Mouse (Mus musculus) hindbrain, embryonic 15.5 days (tissue): ENCODE results near the gene Haus7. TPM values are rescaled to one million over a fixed set of nuclear protein-coding genes. Genes with fewer than 3 reads are reported as not detected.
"Not testable (repeated sequence)": the region's sequence is repeated elsewhere in the genome, so short reads cannot be mapped to it uniquely, and the experiment has no call there.

Source experiments
- ATAC-seq: fragments of 200-750 bp; cut with Nextera tagmentation; 2 replicates; pipeline ENCODE4 v1.8.0; 2017; ENCODE audit warnings: low read depth, moderate number of reproducible peaks, moderate TSS enrichment; ENCODE audit not compliant: low FRiP score
- H3K27ac ChIP-seq: fragments of 300-500 bp; sonication (generic); replicated peaks from 2 replicates; pipeline ENCODE4 v1.5.1; 2015; ENCODE audit warnings: mild to moderate bottlenecking, inconsistent platforms
- H3K27me3 ChIP-seq: fragments of 300-500 bp; sonication (generic); 2 replicates; pipeline ENCODE4 v1.6.1; 2015; ENCODE audit warnings: control low read depth, inconsistent platforms
- H3K36me3 ChIP-seq: fragments of 300-500 bp; sonication (generic); 2 replicates; pipeline ENCODE4 v1.6.1; 2015; ENCODE audit warnings: control low read depth, inconsistent platforms
- H3K4me1 ChIP-seq: fragments of 300-500 bp; sonication (generic); replicated peaks from 2 replicates; pipeline ENCODE4 v1.6.1; 2015; ENCODE audit warnings: control low read depth, inconsistent platforms
- H3K4me2 ChIP-seq: fragments of 300-500 bp; sonication (generic); 2 replicates; pipeline ENCODE4 v1.6.1; 2015; ENCODE audit warnings: moderate library complexity, mild to moderate bottlenecking, inconsistent platforms
- H3K4me3 ChIP-seq: fragments of 300-500 bp; sonication (generic); 2 replicates; pipeline ENCODE4 v1.5.1; 2015; ENCODE audit warnings: mild to moderate bottlenecking, inconsistent platforms
- H3K9ac ChIP-seq: fragments of 300-500 bp; sonication (generic); 2 replicates; pipeline ENCODE4 v1.6.1; 2015; ENCODE audit warnings: inconsistent platforms
- H3K9me3 ChIP-seq: fragments of 300-500 bp; sonication (generic); 2 replicates; pipeline ENCODE4 v1.6.1; 2016; ENCODE audit warnings: control low read depth, inconsistent platforms
- whole genome bisulfite sequencing: fragments of 180-500 bp; shearing (Covaris S2); methylation state at CpG from one replicate; pipeline ENCODE4 v1.1.7; 2015; 5-methylcytosine and 5-hydroxymethylcytosine counted together
- polyA plus RNA-seq: library from polyadenylated mRNA; unstranded; fragments of >200 nt; fragmentation: Nextera tagmentation; extraction: Ambion mirVana; gene quantifications from 2 replicates; pipeline ENCODE4 v1.2.1, GENCODE M21; 2015

Haus7 gene
- 65.6 and 71.9 TPM in 2 replicates for polyA plus RNA-seq

DNA sequence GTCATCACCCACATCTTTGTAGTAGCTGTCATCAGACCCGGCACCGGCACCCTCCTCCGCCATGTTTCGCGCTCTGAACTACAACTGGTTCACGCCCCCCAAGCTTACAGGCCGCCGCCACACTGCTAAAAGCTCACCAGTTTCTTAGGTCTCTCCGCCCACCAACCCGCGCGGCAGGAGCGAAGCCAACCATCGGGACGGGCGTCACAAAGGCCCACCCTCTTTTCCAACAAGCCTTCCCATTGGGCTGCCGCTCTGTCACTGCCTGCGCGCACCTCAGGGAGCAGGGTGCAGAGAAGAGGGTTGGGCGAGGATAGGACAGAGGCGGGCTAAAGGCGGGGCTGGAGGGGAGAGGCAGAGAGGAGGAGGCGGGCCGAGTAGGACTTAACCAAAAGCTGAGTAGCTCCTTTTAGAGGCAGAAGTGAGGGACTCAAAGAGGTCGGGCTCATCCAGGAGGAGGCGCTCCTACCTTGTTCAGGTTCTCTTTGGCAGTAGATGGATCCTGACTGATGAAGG is at the start of gene Haus7:
Haus7 (minus strand) TSS at position 168 of the 516 bp plus-strand sequence.
- peak within 1 kb of the TSS; percentile 53 for H3K4me2 ChIP-seq
- peak within 1 kb of the TSS; percentile 58 for H3K4me3 ChIP-seq
- H3K36me3 ChIP-seq, result no peaks in the 10 kb centered on the region
- peak; percentile 100 for ATAC-seq
- 0 out of 2 replicates have a peak, but pooled peaks cover 11% of the 10 kb centered on the region for H3K4me1 ChIP-seq
- no peaks in the 10 kb centered on the region for H3K9me3 ChIP-seq
- 21% methylated on average over 26 of the region's 26 CpGs for WGBS
- H3K27ac ChIP-seq, result peak within 1 kb of the TSS; percentile 62; the same call in 1 of the 2 replicates
- H3K27me3 ChIP-seq, result no peaks in the 10 kb centered on the region
- H3K9ac ChIP-seq, result peak within 1 kb of the TSS; percentile 39; the same call in 1 of the 2 replicates

DNA sequence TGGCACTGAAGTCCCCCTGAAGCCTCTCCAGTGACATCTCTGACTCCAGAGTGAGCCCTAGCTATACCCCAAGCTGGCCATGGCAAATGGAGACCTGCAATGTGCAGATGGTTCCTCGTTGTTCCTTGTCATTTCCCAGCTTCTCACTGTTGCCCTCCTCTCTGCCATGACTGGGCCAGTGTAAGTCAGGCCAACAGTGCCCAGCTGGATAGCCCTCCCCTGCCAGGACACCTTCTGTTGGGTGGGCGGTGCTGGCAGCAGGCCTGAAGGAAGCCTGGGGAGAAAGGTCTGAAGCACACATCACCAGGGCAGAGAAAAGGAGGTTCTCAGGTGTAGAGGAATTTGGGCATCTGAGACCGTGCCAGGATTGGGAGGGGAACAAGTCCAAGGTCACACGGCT is 47.7 kb upstream of the Haus7 start:
- H3K27me3 ChIP-seq, result no peaks in the 10 kb centered on the region
- H3K9me3 ChIP-seq, result no peaks in the 10 kb centered on the region
- 83% methylated on average over 4 of the region's 4 CpGs for WGBS
- no peak for ATAC-seq
- no peak overlapping the region for H3K9ac ChIP-seq
- H3K4me1 ChIP-seq, result no peaks in the 10 kb centered on the region
- no peaks in the 10 kb centered on the region for H3K36me3 ChIP-seq
- H3K27ac ChIP-seq, result no peak overlapping the region
- no peak overlapping the region for H3K4me3 ChIP-seq
- H3K4me2 ChIP-seq, result no peak overlapping the region

DNA sequence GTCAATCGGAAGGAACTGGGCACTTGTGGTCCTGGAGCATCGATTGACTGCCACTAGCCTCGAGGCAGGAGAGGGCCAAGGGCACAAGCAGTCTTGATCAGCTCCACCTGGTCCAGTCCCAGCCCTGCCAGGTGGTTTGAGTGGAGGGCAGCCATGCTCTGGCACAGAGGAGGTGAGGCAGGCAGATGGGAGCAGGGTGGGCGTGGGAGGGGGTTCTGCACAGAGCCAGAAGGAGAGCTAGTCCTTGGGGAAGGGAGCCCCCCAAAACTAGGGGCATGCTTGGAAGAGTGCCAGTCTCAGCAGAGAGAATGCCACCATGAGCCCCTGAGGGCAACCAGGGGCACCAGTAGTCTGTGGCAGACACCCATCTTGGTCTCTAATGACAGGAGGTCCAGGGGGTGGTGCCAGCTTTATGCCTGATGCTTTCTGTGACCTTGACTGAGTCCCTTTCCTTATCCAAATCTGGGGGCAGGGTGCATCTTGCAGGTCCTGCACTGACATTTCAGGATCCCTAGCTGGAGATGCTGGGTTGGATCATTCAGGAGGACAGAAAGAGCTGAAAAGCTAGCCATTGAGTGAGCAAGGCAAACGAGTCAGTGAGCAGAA is 46.4 kb upstream of the Haus7 start:
- H3K27me3 ChIP-seq, result no peaks in the 10 kb centered on the region
- no peaks in the 10 kb centered on the region for H3K36me3 ChIP-seq
- no peak overlapping the region for H3K4me2 ChIP-seq
- 71% methylated on average over 5 of the region's 5 CpGs for WGBS
- no peak overlapping the region for H3K9ac ChIP-seq
- H3K4me3 ChIP-seq, result no peak overlapping the region
- no peak for ATAC-seq
- no peaks in the 10 kb centered on the region for H3K4me1 ChIP-seq
- no peaks in the 10 kb centered on the region for H3K9me3 ChIP-seq
- no peak overlapping the region for H3K27ac ChIP-seq

DNA sequence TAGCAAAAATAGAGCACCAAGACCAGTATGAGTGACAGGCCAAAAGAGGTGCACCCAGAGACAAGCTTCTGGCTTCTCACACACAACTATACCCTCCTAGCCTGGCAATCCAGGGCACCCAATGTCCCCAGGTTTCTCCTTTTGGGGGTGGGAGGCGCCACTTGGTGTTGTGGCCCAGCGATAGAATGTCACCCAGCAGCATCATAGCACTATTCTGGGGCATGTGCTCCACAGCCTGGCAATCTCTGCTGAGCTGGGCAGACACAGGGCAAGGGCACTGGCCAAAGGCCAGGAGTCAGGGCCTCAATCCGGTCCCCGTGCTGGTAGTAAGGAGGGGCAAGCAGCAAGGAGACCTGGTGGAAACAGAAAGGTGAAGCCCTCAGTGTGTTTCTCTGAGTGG is 37.9 kb upstream of the Haus7 start:
- H3K9ac ChIP-seq, result no peak overlapping the region
- 89% methylated on average over 4 of the region's 4 CpGs for WGBS
- H3K4me3 ChIP-seq, result no peak overlapping the region
- H3K36me3 ChIP-seq, result no peaks in the 10 kb centered on the region
- H3K27me3 ChIP-seq, result no peaks in the 10 kb centered on the region
- H3K4me2 ChIP-seq, result no peak overlapping the region
- no peak for ATAC-seq
- no peaks in the 10 kb centered on the region for H3K9me3 ChIP-seq
- no peak overlapping the region for H3K27ac ChIP-seq
- no peaks in the 10 kb centered on the region for H3K4me1 ChIP-seq

DNA sequence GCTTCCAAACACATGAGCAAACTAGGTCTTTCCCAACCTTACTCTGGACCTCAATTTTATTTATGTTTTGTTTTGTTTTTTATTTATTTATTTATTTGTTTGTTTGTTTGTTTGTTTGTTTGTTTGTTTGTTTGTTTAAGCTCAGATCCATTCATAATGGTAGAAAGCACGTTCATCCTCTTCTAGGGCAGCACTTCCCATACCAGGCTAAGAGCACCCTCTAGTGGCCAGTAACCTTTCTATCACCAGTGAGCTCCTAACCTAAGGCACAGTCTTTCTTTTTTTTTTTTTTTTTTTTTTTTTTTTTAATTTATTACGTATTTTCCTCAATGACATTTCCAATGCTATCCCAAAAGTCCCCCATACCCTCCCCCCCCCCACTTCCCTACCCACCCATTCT is 34.7 kb upstream of the Haus7 start:
- H3K4me1 ChIP-seq, result not testable (repeated sequence)
- peak; percentile 75; the same call in 1 of the 2 replicates for ATAC-seq

DNA sequence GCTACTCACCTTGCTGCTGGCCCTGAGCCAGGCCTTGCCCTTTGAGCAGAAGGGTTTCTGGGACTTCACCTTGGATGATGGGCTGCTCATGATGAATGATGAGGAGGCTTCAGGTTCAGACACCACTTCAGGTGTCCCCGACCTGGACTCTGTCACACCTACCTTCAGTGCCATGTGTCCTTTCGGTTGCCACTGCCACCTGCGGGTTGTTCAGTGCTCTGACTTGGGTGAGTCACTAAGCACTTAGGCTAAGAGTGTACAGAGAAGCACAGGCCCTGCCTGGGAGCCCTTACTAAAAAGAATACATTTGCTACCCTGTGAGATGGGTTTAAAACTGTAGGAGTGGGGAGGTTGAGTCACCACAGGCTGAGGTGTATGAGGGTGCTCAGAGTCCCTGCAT is 32.0 kb upstream of the Haus7 start:
- no peak overlapping the region for H3K4me2 ChIP-seq
- H3K9ac ChIP-seq, result no peak overlapping the region
- no peak overlapping the region for H3K4me3 ChIP-seq
- no peak for ATAC-seq
- H3K27ac ChIP-seq, result no peak overlapping the region
- no peaks in the 10 kb centered on the region for H3K27me3 ChIP-seq
- H3K36me3 ChIP-seq, result no peaks in the 10 kb centered on the region
- H3K4me1 ChIP-seq, result no peaks in the 10 kb centered on the region
- no peaks in the 10 kb centered on the region for H3K9me3 ChIP-seq
- WGBS, result 91% methylated on average over 3 of the region's 3 CpGs

More for the DNA sequence above, 34.7 kb upstream of the Haus7 start:
- H3K9ac ChIP-seq, H3K36me3 ChIP-seq, H3K4me2 ChIP-seq, H3K27me3 ChIP-seq, H3K27ac ChIP-seq, H3K4me3 ChIP-seq, H3K9me3 ChIP-seq: not testable (repeated sequence)
- 17% methylated on average over 2 of the region's 2 CpGs for WGBS

DNA sequence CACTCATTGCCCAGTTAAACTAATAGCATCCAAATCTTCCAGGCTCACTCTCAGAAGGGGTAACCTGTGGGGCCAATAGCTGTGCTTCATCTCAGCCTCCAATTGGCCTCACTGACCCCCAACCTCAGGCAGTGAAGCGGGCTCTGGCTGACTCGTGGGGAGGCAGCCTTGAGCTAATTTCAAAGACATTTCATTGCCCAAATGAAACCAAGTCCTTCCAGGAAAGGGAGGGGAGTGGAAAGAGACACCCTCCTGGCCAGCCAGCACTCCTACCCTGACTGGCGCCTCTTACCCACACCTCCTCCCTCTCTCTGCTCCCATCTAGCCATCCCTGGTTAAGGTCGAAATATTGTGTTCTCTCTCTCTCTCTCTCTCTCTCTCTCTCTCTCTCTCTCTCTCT is 31.3 kb upstream of the Haus7 start:
- H3K4me1 ChIP-seq, result no peaks in the 10 kb centered on the region
- no peaks in the 10 kb centered on the region for H3K27me3 ChIP-seq
- H3K4me2 ChIP-seq, result no peak overlapping the region
- no peak overlapping the region for H3K4me3 ChIP-seq
- H3K36me3 ChIP-seq, result no peaks in the 10 kb centered on the region
- H3K9ac ChIP-seq, result no peak overlapping the region
- no peak overlapping the region for H3K27ac ChIP-seq
- 78% methylated on average over 4 of the region's 4 CpGs for WGBS
- ATAC-seq, result no peak
- H3K9me3 ChIP-seq, result no peaks in the 10 kb centered on the region

DNA sequence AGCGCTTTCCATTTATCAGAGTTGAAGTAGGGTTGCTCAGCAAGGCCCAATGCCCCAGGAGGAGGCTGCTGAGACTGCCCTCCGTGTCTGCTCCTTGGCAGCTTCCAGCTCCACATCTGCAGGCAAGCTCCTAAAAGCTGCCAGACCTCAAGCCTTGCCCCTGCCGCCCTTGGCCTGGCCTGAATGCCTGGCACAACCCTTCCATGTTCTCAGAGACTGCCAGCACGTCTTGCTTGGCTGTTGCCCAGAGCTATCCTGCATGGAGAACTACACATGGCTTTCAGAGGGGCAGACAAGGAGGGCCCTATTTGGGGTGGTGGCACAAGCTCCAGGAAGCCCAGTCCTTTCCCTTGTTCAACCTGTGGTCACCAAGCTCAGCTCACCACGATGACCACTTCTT is 28.1 kb upstream of the Haus7 start:
- no peak overlapping the region for H3K9ac ChIP-seq
- no peak for ATAC-seq
- no peaks in the 10 kb centered on the region for H3K9me3 ChIP-seq
- no peak overlapping the region for H3K27ac ChIP-seq
- WGBS, result 84% methylated on average over 5 of the region's 5 CpGs
- no peaks in the 10 kb centered on the region for H3K27me3 ChIP-seq
- H3K4me1 ChIP-seq, result no peaks in the 10 kb centered on the region
- no peak overlapping the region for H3K4me2 ChIP-seq
- H3K36me3 ChIP-seq, result no peaks in the 10 kb centered on the region
- H3K4me3 ChIP-seq, result no peak overlapping the region

DNA sequence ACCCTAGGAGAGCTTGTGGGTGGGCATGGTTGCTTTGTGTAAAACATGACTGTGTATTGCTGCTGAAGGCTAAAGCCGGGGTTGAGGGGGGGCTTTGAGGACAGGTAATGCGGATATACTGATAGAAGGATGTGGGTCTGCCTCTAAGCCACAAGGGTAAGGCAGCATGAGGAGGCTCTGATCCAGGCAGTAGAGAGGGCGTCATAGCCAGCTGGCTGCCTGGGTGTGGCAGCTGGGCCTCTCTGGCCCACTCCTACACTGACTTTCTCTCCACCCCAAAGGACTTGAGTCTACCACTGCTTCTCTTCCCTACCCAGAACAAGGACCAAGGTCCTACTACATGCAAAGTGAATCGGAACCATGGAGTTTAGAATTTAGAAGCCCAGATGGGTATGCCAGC is 26.0 kb upstream of the Haus7 start:
- no peak for ATAC-seq
- Histone ChIP-seq H3K9me3 (no peaks in the 10 kb centered on the region), H3K4me3 (no peak overlapping the region), H3K4me1 (no peaks in the 10 kb centered on the region), H3K27me3 (no peaks in the 10 kb centered on the region), H3K9ac (no peak overlapping the region), H3K4me2 (no peak overlapping the region), H3K27ac (no peak overlapping the region), H3K36me3 (no peaks in the 10 kb centered on the region)
- WGBS, result 92% methylated on average over 4 of the region's 4 CpGs

DNA sequence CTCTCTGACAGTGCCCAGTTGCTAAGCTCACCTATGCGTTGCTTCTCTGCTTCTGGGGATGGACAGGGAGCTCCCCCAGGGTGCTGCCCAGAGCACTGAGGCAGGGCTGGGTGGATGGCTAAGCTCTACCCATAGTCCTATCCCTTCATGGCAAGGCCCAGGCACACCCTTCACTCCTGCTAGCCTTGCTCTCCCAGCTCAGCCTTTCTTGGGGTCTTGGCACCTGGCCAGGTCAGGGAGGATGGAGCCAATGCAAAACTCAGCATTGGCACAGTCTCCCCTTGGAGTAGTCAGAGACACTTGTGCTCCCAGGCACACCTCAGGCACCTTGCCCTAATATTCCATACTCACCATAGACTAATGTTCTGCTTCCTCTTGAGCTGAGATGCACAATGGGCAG is 25.2 kb upstream of the Haus7 start:
- Histone ChIP-seq H3K9ac (no peak overlapping the region), H3K9me3 (no peaks in the 10 kb centered on the region), H3K4me2 (peak overlapping the region; percentile 35), H3K4me3 (peak overlapping the region; percentile 3; the same call in 1 of the 2 replicates), H3K27me3 (no peaks in the 10 kb centered on the region), H3K4me1 (no peaks in the 10 kb centered on the region), H3K27ac (no peak overlapping the region), H3K36me3 (no peaks in the 10 kb centered on the region)
- no peak for ATAC-seq
- 89% methylated on average over 1 of the region's 1 CpGs for WGBS

DNA sequence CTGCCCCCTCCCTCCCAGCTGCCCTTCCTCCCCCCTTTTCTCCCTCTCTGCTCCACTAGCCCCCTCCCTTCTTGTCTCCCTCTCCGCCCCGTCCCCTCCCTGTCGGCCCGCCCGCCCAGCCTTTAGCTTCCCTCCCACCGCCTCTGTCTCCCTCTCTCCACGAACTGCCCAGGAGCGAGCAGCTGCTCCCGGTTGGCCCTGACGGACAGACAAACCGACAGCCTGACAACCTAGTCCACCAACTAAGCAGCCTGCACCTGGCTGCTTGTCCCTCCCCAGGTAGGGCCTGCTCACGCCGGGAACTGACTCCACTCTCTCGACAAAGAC is 24.6 kb upstream of the Haus7 start, which contains the start of gene Bgn:
Bgn (plus strand) TSS at position 119 of the 327 bp plus-strand sequence.
- no peak within 1 kb of the TSS for H3K9ac ChIP-seq
- peak within 1 kb of the TSS; percentile 3; the same call in 1 of the 2 replicates for H3K4me3 ChIP-seq
- 35% methylated on average over 12 of the region's 14 CpGs for WGBS
- H3K27me3 ChIP-seq, result no peaks in the 10 kb centered on the region
- no peak within 1 kb of the TSS for H3K27ac ChIP-seq
- H3K4me1 ChIP-seq, result no peaks in the 10 kb centered on the region
- no peaks in the 10 kb centered on the region for H3K36me3 ChIP-seq
- no peak for ATAC-seq
- peak within 1 kb of the TSS; percentile 35 for H3K4me2 ChIP-seq
- H3K9me3 ChIP-seq, result no peaks in the 10 kb centered on the region

DNA sequence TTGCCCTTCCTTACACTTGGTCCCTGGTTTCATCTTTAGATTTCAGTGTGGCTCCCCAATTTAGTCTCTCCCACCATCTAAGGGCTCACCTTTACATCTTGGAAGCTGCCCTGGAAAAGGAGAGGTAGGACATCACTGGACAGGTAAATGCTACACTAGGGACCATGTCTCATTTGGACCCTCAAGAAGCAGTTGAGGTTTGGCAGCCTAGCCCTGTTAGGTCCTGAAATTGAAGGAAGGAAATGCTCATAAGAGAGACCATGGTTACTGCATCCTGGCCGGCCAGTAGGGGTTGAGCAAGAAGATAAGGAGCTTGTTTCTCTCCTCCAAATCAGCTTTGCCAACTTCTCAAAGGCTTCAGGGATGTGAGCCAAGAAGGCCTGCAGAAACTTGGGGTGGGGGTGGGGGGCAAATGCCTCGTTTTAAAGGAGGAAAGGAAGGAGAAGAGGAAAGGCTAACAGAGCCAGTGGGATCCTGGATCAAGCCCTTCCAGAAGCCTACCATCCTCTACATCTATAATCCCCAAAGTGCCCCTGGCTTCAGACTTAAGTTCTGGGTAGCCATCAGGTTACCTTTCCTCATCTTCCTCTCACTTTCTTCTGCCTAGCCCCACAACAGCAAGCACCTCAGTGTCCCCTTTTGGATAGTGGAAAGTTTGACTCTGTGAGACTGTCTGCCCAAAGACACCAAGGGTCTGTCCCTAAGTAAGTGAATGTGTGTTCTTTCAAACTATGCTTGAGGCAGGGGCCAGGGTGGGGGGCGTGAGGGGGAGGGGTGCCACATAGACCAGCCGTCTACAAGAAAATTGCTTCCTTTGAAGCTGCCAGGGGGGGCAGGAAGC is 24.0 kb upstream of the Haus7 start:
- Histone ChIP-seq H3K4me1 (no peaks in the 10 kb centered on the region), H3K4me3 (no peak overlapping the region), H3K36me3 (no peaks in the 10 kb centered on the region), H3K27me3 (no peaks in the 10 kb centered on the region), H3K27ac (no peak overlapping the region), H3K4me2 (peak overlapping the region; percentile 35; the same call in 1 of the 2 replicates), H3K9me3 (no peaks in the 10 kb centered on the region), H3K9ac (no peak overlapping the region)
- no peak for ATAC-seq
- WGBS, result 49% methylated on average over 4 of the region's 4 CpGs
